Mouse (Mus musculus) neural tube, embryonic 14.5 days (tissue): ENCODE data around the gene Stab2. TPM values are rescaled to one million over a fixed set of nuclear protein-coding genes. Genes with fewer than 3 reads are reported as not detected.

Experiments used
- ATAC-seq: fragments of 200-750 bp; cut with Nextera tagmentation; 2 replicates; pipeline ENCODE4 v1.8.0; 2017; ENCODE audit warnings: low read depth, mild to moderate bottlenecking, moderate TSS enrichment, moderate library complexity
- H3K27ac ChIP-seq: fragments of 300-500 bp; sonication (generic); 2 replicates; pipeline ENCODE4 v1.5.1; 2014; ENCODE audit warnings: low read depth, mild to moderate bottlenecking, control low read depth, low read length, moderate library complexity, mixed read lengths
- H3K27me3 ChIP-seq: fragments of 300-500 bp; sonication (generic); 2 replicates; pipeline ENCODE4 v1.6.1; 2014; ENCODE audit warnings: low read length; ENCODE audit not compliant: control insufficient read depth, insufficient read depth
- H3K36me3 ChIP-seq: fragments of 300-500 bp; sonication (generic); 2 replicates; pipeline ENCODE4 v1.6.1; 2014; ENCODE audit warnings: low read length, mixed read lengths; ENCODE audit not compliant: control insufficient read depth, insufficient read depth
- H3K4me1 ChIP-seq: fragments of 300-500 bp; sonication (generic); 2 replicates; pipeline ENCODE4 v1.6.1; 2014; ENCODE audit warnings: low read length; ENCODE audit not compliant: control insufficient read depth, insufficient read depth
- H3K4me2 ChIP-seq: fragments of 300-500 bp; sonication (generic); 2 replicates; pipeline ENCODE4 v1.6.1; 2014; ENCODE audit warnings: mild to moderate bottlenecking, low read depth, low read length, control low read depth
- H3K4me3 ChIP-seq: fragments of 300-500 bp; sonication (generic); 2 replicates; pipeline ENCODE4 v1.5.1; 2014; ENCODE audit warnings: low read depth, low read length, control low read depth, mixed read lengths
- H3K9ac ChIP-seq: fragments of 300-500 bp; sonication (generic); replicated peaks from 2 replicates; pipeline ENCODE4 v1.6.1; 2014; ENCODE audit warnings: low read depth, mild to moderate bottlenecking, control low read depth, low read length, mixed read lengths
- H3K9me3 ChIP-seq: fragments of 300-500 bp; sonication (generic); 2 replicates; pipeline ENCODE4 v1.6.1; 2016; ENCODE audit warnings: low read length; ENCODE audit not compliant: control insufficient read depth
- WGBS: fragments of 180-500 bp; shearing (Covaris S2); extraction: QIAGEN DNeasy Blood & Tissue Kit; methylation state at CpG from one replicate; pipeline ENCODE4 v1.1.7; 2014; 5-methylcytosine and 5-hydroxymethylcytosine counted together
- polyA plus RNA-seq: library from polyadenylated mRNA; unstranded; fragments of >200 nt; fragmentation: Nextera tagmentation; extraction: Ambion mirVana; gene quantifications from 2 replicates; pipeline ENCODE4 v1.2.1, GENCODE M21; 2014

Gene Stab2
- polyA plus RNA-seq, 1 experiment from 2014 or later, result 0.36 TPM

DNA sequence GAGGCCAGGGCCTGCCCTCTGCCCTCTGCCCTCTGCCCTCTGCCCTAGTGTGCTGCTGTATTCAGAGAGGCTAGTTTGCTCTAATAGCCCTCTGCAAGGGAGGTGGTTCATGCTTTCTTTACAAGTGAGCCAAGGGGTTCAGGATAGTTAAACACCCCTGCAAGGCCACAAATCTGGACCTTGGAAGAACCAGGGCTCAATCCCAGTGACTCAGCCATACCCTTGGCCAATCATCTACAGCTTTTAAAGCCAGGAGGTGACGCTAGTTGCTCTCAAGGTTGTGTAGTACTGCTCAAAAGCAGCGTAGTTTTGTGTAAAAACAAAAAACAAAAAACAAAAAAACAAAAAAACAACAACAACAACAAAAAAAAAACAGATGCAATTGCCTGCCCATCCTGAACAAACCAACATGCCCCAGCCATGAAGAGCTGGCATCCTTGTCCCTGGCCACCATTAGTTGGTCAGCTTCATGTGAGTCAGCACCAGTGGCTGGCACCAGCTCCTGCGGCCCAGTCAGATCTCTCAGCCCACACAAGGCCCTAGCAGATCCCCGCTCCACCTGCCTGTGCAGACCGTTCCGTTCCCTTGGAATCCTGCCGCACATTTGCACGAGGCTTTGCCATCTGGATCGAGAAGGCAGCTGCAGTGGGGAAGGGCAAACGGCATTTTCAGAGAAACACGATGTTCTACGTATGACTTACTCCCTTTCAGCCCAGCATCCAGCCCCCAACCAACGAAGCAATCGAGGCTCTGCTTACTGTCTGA lies 117.5 kb downstream of the Stab2 start:
- Histone ChIP-seq H3K9me3 (no peaks in the 10 kb centered on the region), H3K4me1 (no peaks in the 10 kb centered on the region), H3K36me3 (no peaks in the 10 kb centered on the region), H3K27me3 (no peaks in the 10 kb centered on the region), H3K27ac (no peak overlapping the region), H3K9ac (no peak overlapping the region), H3K4me2 (no peak overlapping the region), H3K4me3 (no peak overlapping the region)
- ATAC-seq, result no peak
- WGBS, result 87% methylated on average over 14 of the region's 14 CpGs

DNA sequence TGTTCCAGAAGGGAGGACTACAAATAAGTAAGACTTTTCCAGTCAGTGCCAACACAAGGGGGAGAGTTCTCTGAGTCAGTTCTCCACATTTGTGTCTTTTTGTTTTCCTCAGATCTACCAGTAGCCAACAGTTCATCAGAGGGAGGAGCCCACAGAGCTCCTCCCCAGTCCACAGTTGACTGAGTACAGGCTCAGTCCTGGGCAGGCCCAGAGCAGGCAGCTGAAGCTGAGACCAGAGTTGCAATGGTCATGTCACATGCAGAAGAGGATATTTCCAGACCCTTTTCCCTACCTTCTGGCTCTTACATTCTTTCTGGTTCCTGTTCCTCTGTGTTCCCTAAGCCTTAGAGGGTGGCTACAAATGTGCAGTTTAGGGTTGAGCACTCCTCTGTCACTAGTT lies 118.4 kb downstream of the Stab2 start:
- H3K4me3 ChIP-seq, result no peak overlapping the region
- H3K27me3 ChIP-seq, result no peaks in the 10 kb centered on the region
- ATAC-seq, result no peak
- no peak overlapping the region for H3K9ac ChIP-seq
- no peaks in the 10 kb centered on the region for H3K4me1 ChIP-seq
- H3K4me2 ChIP-seq, result no peak overlapping the region
- H3K36me3 ChIP-seq, result no peaks in the 10 kb centered on the region
- no peaks in the 10 kb centered on the region for H3K9me3 ChIP-seq
- H3K27ac ChIP-seq, result no peak overlapping the region

DNA sequence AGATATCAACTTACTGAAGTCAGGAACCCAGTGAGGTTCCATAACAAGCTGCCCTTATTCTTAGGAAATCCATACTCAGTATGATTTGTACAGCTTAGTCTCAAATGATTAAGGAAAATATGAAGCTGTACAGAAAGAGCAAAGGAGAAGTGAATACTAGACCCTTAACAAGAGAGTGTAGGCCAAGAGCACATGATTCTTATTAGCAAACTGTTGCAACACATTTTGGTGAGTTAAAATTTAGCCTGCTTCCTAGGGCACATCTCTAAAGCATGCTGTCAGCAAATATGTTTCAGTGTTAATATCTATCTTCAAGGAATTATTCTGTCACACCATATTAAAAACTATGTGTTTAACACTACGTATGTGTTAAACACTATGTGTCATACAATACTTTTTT lies 121.4 kb downstream of the Stab2 start:
- no peak overlapping the region for H3K27ac ChIP-seq
- H3K4me2 ChIP-seq, result no peak overlapping the region
- H3K27me3 ChIP-seq, result no peaks in the 10 kb centered on the region
- WGBS, result 96% methylated on average over 1 of the region's 1 CpGs
- no peak for ATAC-seq
- no peak overlapping the region for H3K9ac ChIP-seq
- H3K36me3 ChIP-seq, result no peaks in the 10 kb centered on the region
- H3K9me3 ChIP-seq, result no peaks in the 10 kb centered on the region
- H3K4me1 ChIP-seq, result no peaks in the 10 kb centered on the region
- no peak overlapping the region for H3K4me3 ChIP-seq

DNA sequence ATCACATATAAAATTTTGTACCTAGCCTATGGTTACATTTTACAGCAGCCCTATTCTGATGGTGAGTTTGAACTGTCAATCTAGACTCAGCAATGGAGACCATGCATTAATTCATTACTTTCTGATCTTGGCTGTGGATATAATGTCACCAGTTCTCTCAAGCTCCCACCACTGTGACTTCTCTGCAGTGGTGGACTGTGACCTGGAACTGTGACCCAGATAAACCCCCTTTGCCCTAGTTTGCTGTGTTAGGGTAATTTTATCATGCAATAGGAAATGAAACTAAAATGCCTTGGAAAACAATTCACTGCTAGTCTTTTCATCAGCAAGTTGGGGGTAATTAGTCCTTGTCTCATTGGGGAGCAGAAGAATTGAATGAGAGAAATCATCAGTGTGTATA lies 126.4 kb downstream of the Stab2 start:
- Histone ChIP-seq H3K27ac (no peak overlapping the region), H3K4me1 (no peaks in the 10 kb centered on the region), H3K9me3 (no peaks in the 10 kb centered on the region), H3K9ac (no peak overlapping the region), H3K27me3 (no peaks in the 10 kb centered on the region), H3K36me3 (no peaks in the 10 kb centered on the region), H3K4me2 (no peak overlapping the region), H3K4me3 (no peak overlapping the region)
- ATAC-seq, result no peak

DNA sequence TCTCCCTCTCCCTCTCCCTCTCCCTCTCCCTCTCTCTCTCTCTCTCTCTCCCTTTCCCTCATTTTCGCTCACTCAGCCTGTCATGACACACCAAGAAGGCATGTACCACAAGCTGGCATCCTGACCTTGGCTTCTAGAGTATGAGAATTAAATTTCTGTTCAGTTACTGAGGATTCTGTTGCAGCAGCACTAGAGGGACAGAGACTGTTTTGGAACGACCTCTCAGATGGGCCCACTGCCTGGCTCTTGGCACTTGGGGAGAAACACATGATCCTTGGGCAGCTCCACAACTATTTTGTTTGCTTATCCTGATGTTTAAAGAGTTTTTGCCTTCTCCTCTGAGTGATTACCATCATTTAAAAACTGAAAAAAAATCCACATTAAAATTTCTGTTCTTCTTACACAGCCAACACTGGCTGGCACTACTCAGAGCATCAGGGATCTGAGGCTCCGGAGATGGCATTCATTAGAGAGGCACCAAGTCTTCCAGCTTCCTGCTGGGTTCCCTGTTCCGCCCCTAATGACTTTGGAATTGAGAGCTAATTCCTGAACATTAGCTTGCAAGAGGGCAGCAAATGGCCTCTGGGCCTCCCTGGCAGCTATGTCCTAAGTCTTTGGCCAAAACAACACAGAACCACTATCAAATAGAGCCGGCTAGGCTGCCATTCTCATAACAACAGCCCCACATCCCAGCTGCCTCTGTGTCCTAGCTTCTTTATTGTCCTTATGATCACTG lies 127.6 kb downstream of the Stab2 start:
- Histone ChIP-seq H3K27me3 (no peaks in the 10 kb centered on the region), H3K9me3 (no peaks in the 10 kb centered on the region), H3K4me1 (no peaks in the 10 kb centered on the region), H3K4me2 (no peak overlapping the region), H3K4me3 (no peak overlapping the region), H3K27ac (no peak overlapping the region), H3K36me3 (no peaks in the 10 kb centered on the region), H3K9ac (no peak overlapping the region)
- 48% methylated on average over 5 of the region's 5 CpGs for WGBS
- no peak for ATAC-seq

DNA sequence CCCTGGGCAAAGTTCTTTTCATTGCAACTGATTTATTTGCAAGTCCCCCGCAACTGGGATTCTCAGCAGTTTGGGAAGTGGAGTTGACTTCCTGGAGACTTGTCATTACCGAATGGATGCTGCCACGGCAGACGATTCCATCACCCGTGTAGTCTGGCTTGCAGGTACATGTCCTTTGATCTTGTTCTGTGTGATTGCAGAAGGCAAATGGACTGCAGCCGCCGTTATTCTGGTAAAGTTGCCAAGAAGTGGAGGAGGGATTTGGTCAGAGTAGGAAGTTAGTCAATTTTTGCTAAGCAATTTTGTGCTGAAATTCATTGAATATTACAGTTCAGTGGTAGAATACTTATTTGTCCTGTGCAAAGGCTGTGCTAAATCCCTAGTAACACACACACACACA lies 129.1 kb downstream of the Stab2 start:
- Histone ChIP-seq H3K9ac (no peak overlapping the region), H3K4me2 (no peak overlapping the region), H3K4me3 (no peak overlapping the region), H3K4me1 (no peaks in the 10 kb centered on the region), H3K27me3 (no peaks in the 10 kb centered on the region), H3K9me3 (no peaks in the 10 kb centered on the region), H3K36me3 (no peaks in the 10 kb centered on the region), H3K27ac (no peak overlapping the region)
- 81% methylated on average over 7 of the region's 7 CpGs for WGBS
- no peak for ATAC-seq

DNA sequence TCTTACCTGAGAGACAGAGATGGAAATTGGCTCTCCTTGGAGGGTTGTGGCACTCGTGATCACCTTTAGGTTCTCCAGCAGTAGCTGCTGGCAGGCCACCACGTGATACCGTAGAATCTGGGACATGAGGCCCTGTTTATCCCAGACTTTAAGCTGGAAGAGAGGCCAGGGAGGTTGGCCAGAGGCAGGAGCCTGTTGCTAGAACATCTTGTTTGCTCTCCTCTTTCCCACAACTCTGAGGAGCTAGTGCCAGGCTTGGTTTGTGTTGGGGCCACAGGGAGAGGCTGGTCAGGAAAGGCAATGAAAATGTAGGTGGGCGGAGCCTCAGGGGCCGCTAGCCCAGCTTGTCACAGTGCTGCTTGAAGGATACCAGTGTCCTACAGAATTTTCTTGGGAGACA lies 135.2 kb downstream of the Stab2 start:
- no peaks in the 10 kb centered on the region for H3K4me1 ChIP-seq
- H3K27ac ChIP-seq, result no peak overlapping the region
- no peak overlapping the region for H3K9ac ChIP-seq
- WGBS, result 74% methylated on average over 5 of the region's 5 CpGs
- H3K4me2 ChIP-seq, result no peak overlapping the region
- no peaks in the 10 kb centered on the region for H3K36me3 ChIP-seq
- no peak for ATAC-seq
- H3K9me3 ChIP-seq, result no peaks in the 10 kb centered on the region
- H3K4me3 ChIP-seq, result no peak overlapping the region
- H3K27me3 ChIP-seq, result no peaks in the 10 kb centered on the region

DNA sequence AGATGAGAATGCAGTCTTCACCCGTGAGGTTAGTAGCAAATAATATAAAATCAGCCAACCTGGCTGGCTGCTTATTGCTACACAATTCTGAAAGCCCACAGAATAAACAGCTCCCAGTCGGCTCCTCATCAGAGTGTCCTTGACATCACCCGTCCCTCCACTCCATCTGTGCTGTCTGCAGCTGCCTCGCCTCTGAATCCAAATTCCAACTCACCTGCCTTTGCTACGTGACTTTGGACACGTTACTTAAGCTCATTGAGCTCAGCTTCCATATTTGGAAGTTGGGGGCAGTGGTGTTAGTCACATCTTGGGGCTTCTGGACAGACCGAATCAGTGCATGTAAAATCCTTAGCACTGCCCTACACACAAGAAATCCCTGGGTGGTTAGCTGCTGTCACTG lies 135.7 kb downstream of the Stab2 start:
- no peaks in the 10 kb centered on the region for H3K27me3 ChIP-seq
- no peak overlapping the region for H3K4me3 ChIP-seq
- no peak overlapping the region for H3K27ac ChIP-seq
- no peak overlapping the region for H3K9ac ChIP-seq
- H3K4me2 ChIP-seq, result no peak overlapping the region
- no peak for ATAC-seq
- H3K4me1 ChIP-seq, result no peaks in the 10 kb centered on the region
- no peaks in the 10 kb centered on the region for H3K9me3 ChIP-seq
- no peaks in the 10 kb centered on the region for H3K36me3 ChIP-seq
- 83% methylated on average over 7 of the region's 7 CpGs for WGBS

DNA sequence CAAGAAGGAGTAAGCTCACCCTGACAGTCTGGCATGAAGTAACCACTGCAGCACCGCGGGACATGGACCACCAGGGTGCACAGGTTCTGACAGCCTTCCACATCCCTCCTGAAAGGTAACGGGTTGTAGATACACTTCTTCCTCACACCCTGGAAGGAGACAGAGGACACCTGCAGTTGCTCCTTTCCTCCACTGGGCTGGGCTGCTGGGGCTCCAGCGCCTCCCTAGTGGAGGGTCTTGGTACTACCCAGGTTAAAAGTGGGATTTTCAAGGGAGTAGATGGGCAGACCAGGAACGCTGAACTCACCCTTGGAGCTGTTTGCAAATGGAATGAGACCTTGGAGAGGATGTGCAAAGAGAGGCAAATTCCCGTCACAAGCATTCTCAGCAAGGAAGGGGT lies 144.4 kb downstream of the Stab2 start:
- Histone ChIP-seq H3K9me3 (no peaks in the 10 kb centered on the region), H3K4me1 (no peaks in the 10 kb centered on the region), H3K36me3 (no peaks in the 10 kb centered on the region), H3K4me3 (no peak overlapping the region), H3K4me2 (no peak overlapping the region), H3K9ac (no peak overlapping the region), H3K27ac (no peak overlapping the region), H3K27me3 (no peaks in the 10 kb centered on the region)
- WGBS, result 85% methylated on average over 6 of the region's 6 CpGs
- no peak for ATAC-seq
